Mouse (Mus musculus): Measurements from ENCODE around the gene Tead3. TPM values are rescaled to one million over a fixed set of nuclear protein-coding genes. Genes with fewer than 3 reads are reported as not detected.
"Not testable (repeated sequence)": the region's sequence is repeated elsewhere in the genome, so short reads cannot be mapped to it uniquely, and the experiment has no call there.

The Tead3 gene
- total RNA-seq, 1 experiment from 2014 or later, result 10.6 TPM

- DNase-seq, result no peak
These were observed 10.1 kb upstream of the Tead3 start for GRCm38 (mm10) chr17:28360531-28361277.

- not testable (repeated sequence) for DNase-seq
These were observed 8.1 kb upstream of the Tead3 start for GRCm38 (mm10) chr17:28358576-28359261.

- DNase-seq, result no peak
These were observed 5.3 kb upstream of the Tead3 start for GRCm38 (mm10) chr17:28355871-28356270.

- DNase-seq, result no peak
These were observed 1.4 kb upstream of the Tead3 start for GRCm38 (mm10) chr17:28352018-28352417.

- no peak for DNase-seq
These were observed 805 bp upstream of the Tead3 start for GRCm38 (mm10) chr17:28351353-28351890.

GRCm38 (mm10) chr17:28349901-28350465 is 634 bp downstream of the Tead3 start:
- peak; percentile 67 for DNase-seq

- DNase-seq, result no peak
These were observed 1.2 kb downstream of the Tead3 start for GRCm38 (mm10) chr17:28349264-28349880.

- no peak for DNase-seq
These were observed 2.4 kb downstream of the Tead3 start for GRCm38 (mm10) chr17:28348211-28348610.

GRCm38 (mm10) chr17:28347327-28347726 is 3.3 kb downstream of the Tead3 start:
- DNase-seq, result no peak

GRCm38 (mm10) chr17:28345882-28346281 is 4.7 kb downstream of the Tead3 start:
- no peak for DNase-seq

- no peak for DNase-seq
These were observed 5.3 kb downstream of the Tead3 start for GRCm38 (mm10) chr17:28345271-28345721.

GRCm38 (mm10) chr17:28344670-28345069 is 5.9 kb downstream of the Tead3 start:
- DNase-seq, result no peak

GRCm38 (mm10) chr17:28344050-28344607 is 6.5 kb downstream of the Tead3 start:
- no peak for DNase-seq

- DNase-seq, result peak; percentile 90
These were observed 9.5 kb downstream of the Tead3 start for GRCm38 (mm10) chr17:28341091-28341490.

GRCm38 (mm10) chr17:28340578-28340977 is 10.0 kb downstream of the Tead3 start:
- no peak for DNase-seq

GRCm38 (mm10) chr17:28337547-28337946 is 13.1 kb downstream of the Tead3 start:
- no peak for DNase-seq

- no peak for DNase-seq
These were observed 15.3 kb downstream of the Tead3 start for GRCm38 (mm10) chr17:28335267-28335666.

GRCm38 (mm10) chr17:28332915-28333546 is 17.6 kb downstream of the Tead3 start:
- DNase-seq, result no peak

- DNase-seq, result no peak
These were observed 18.3 kb downstream of the Tead3 start for GRCm38 (mm10) chr17:28332113-28332914.

- no peak for DNase-seq
These were observed 19.1 kb downstream of the Tead3 start for GRCm38 (mm10) chr17:28331241-28332112.
